Mouse (Mus musculus) neural tube, embryonic 13.5 days (tissue): ENCODE measurements around the gene Macrod2. TPM values are rescaled to one million over a fixed set of nuclear protein-coding genes. Genes with fewer than 3 reads are reported as not detected.

Experiments
- ATAC-seq: fragments of 200-750 bp; cut with Nextera tagmentation; 2 replicates; pipeline ENCODE4 v1.8.0; 2017; ENCODE audit warnings: low read depth, mild to moderate bottlenecking, moderate TSS enrichment, moderate library complexity
- H3K27ac ChIP-seq: fragments of 300-500 bp; sonication (generic); replicated peaks from 2 replicates; pipeline ENCODE4 v1.5.1; 2015; ENCODE audit warnings: moderate library complexity, mild to moderate bottlenecking, inconsistent platforms
- H3K27me3 ChIP-seq: fragments of 300-500 bp; sonication (generic); 2 replicates; pipeline ENCODE4 v1.6.1; 2015; ENCODE audit warnings: mild to moderate bottlenecking, inconsistent platforms
- H3K36me3 ChIP-seq: fragments of 300-500 bp; sonication (generic); 2 replicates; pipeline ENCODE4 v1.6.1; 2015; ENCODE audit warnings: mild to moderate bottlenecking, inconsistent platforms
- H3K4me1 ChIP-seq: fragments of 300-500 bp; sonication (generic); replicated peaks from 2 replicates; pipeline ENCODE4 v1.6.1; 2015; ENCODE audit warnings: inconsistent platforms
- H3K4me2 ChIP-seq: fragments of 300-500 bp; sonication (generic); 2 replicates; pipeline ENCODE4 v1.6.1; 2015; ENCODE audit warnings: inconsistent platforms, mild to moderate bottlenecking, moderate library complexity
- H3K4me3 ChIP-seq: fragments of 300-500 bp; sonication (generic); 2 replicates; pipeline ENCODE4 v1.5.1; 2015; ENCODE audit warnings: mild to moderate bottlenecking, inconsistent platforms
- H3K9ac ChIP-seq: fragments of 300-500 bp; sonication (generic); 2 replicates; pipeline ENCODE4 v1.6.1; 2015; ENCODE audit warnings: moderate library complexity, mild to moderate bottlenecking, inconsistent platforms
- H3K9me3 ChIP-seq: fragments of 300-500 bp; sonication (generic); 2 replicates; pipeline ENCODE4 v1.6.1; 2016; ENCODE audit warnings: inconsistent platforms
- WGBS: fragments of 180-500 bp; shearing (Covaris S2); methylation state at CpG from one replicate; pipeline ENCODE4 v1.1.7; 2015; 5-methylcytosine and 5-hydroxymethylcytosine counted together
- polyA plus RNA-seq: library from polyadenylated mRNA; unstranded; fragments of >200 nt; fragmentation: Nextera tagmentation; extraction: Ambion mirVana; gene quantifications from 2 replicates; pipeline ENCODE4 v1.2.1, GENCODE M21; 2015

Macrod2 gene
- polyA plus RNA-seq, 1 experiment from 2014 or later, result 78.9 TPM

DNA sequence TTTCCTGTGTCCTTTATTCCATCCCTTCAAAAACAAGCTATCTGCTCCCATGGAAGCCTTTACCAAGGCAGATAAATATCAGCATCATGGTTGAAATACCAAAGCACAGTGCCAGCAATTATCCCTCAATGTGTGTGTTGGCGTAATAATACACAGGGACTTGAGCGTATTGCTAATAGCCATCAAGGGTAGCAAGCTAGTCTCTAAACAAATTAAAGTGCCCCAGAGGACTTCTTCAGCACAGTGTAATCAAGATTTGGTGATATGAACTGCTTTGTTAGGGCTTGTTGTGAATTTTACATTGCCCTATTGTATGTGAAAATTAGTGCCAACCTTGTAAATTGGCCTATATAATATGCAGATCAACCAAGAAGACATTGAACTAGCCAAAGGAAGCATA is 201.8 kb downstream of the Macrod2 start:
- Histone ChIP-seq H3K27me3 (no peaks in the 10 kb centered on the region), H3K4me3 (no peak overlapping the region), H3K9me3 (no peaks in the 10 kb centered on the region), H3K4me2 (no peak overlapping the region), H3K27ac (no peak overlapping the region), H3K4me1 (peaks cover 5% of the 10 kb centered on the region; the same call in 1 of the 2 replicates), H3K36me3 (no peaks in the 10 kb centered on the region), H3K9ac (no peak overlapping the region)
- 48% methylated on average over 2 of the region's 2 CpGs for WGBS
- peak; percentile 74 for ATAC-seq

DNA sequence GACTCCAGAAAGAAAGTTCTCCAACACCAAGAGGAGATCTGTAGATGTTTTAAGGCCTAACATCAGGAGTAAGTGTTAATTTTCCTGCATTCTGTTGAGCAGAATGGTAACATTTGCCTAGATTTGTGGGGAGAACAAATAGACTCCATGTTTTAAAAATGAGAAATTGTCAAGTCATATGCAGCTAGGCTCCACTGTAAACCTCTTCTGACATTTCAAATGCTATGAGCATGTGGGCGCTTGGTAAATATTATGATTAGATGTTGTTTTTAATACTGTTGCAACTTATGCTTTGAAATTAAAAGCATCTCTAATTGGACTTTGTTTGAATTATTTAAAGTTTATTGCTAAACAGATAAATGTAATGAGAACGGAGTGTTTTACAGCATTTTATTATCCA is 220.3 kb downstream of the Macrod2 start:
- no peak overlapping the region for H3K4me2 ChIP-seq
- H3K9ac ChIP-seq, result no peak overlapping the region
- H3K4me3 ChIP-seq, result no peak overlapping the region
- H3K9me3 ChIP-seq, result no peaks in the 10 kb centered on the region
- no peak overlapping the region for H3K27ac ChIP-seq
- H3K27me3 ChIP-seq, result no peaks in the 10 kb centered on the region
- no peak for ATAC-seq
- no peaks in the 10 kb centered on the region for H3K4me1 ChIP-seq
- H3K36me3 ChIP-seq, result no peaks in the 10 kb centered on the region
- 81% methylated on average over 2 of the region's 2 CpGs for WGBS

DNA sequence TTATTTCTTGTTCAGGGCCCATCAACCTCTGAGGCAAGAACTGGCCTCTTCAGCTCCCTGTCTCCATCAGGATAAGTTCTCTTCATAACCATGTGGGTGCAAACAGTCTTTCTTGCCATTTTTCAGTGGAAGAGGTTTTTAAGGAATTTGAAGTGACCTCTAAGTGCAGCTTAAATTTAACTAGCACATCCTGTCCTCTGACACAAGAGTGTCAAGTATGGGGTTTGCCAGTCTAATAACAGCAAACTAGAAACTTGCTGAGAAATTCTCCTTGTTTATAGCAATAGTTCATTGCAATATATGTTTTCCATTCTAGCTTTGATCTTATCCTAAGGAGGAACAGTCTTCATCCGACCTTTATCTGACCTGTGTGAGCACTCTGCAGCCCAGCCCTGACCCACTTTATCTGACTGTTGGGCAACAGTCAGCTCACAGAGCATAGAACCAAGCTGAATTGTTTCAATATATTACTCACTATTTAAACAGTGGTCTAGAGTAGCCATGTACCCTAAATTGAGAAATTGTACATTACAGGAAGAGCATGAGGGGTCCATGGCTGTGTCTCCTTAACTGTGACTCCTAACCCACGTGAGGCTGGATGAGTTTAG is 226.7 kb downstream of the Macrod2 start:
- H3K36me3 ChIP-seq, result no peaks in the 10 kb centered on the region
- no peaks in the 10 kb centered on the region for H3K27me3 ChIP-seq
- no peak for ATAC-seq
- WGBS, result 74% methylated on average over 2 of the region's 2 CpGs
- no peaks in the 10 kb centered on the region for H3K4me1 ChIP-seq
- H3K9me3 ChIP-seq, result no peaks in the 10 kb centered on the region
- H3K9ac ChIP-seq, result no peak overlapping the region
- H3K27ac ChIP-seq, result no peak overlapping the region
- no peak overlapping the region for H3K4me2 ChIP-seq
- H3K4me3 ChIP-seq, result no peak overlapping the region

DNA sequence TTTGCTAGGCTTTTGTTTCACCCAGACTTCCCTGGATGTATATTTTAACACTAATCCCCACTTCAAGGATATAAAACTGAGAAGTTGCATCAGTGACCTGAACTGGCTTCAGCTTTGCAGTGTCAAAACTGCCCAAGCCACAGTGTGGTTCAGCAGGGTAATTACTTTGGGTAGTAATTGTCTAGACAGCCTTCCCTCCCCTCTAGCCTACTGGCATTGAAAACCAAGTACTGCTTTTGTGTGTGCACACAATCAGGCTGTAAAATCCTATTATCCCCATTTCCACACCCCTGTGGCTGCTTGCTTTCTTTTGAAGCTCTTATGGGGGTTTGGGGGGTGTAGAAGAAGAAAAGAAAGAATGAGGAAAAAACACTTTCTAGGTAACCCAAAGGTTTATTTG is 258.4 kb downstream of the Macrod2 start:
- Histone ChIP-seq H3K4me1 (peaks cover 10% of the 10 kb centered on the region; the same call in 1 of the 2 replicates), H3K27me3 (no peaks in the 10 kb centered on the region), H3K9me3 (no peaks in the 10 kb centered on the region), H3K9ac (no peak overlapping the region), H3K4me3 (no peak overlapping the region), H3K27ac (no peak overlapping the region), H3K36me3 (peaks cover 5% of the 10 kb centered on the region), H3K4me2 (no peak overlapping the region)
- no peak for ATAC-seq

DNA sequence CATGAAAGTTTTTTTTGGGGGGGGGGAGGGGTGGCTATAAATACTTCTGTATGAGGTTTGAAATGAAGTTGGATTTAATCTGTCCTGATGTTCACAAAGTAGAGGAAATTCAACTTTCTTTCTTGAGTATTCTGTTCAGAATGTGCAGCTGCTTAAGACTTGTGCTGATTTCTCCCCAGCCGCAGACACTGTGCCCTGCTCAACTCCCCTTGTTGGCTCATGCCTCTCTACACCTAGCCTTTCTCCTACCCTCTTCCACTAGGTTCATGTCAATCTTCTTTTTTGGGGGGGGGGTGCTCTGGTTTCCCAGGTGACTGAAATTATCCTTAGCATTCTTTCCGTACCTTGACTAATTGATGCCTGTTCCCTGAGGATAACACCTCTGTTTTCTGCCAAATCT is 258.9 kb downstream of the Macrod2 start:
- Histone ChIP-seq H3K4me2 (no peak overlapping the region), H3K27ac (no peak overlapping the region), H3K4me1 (peaks cover 10% of the 10 kb centered on the region; the same call in 1 of the 2 replicates), H3K36me3 (peaks cover 8% of the 10 kb centered on the region), H3K9me3 (no peaks in the 10 kb centered on the region), H3K4me3 (no peak overlapping the region), H3K9ac (no peak overlapping the region), H3K27me3 (no peaks in the 10 kb centered on the region)
- 22% methylated on average over 2 of the region's 2 CpGs for WGBS
- ATAC-seq, result no peak

DNA sequence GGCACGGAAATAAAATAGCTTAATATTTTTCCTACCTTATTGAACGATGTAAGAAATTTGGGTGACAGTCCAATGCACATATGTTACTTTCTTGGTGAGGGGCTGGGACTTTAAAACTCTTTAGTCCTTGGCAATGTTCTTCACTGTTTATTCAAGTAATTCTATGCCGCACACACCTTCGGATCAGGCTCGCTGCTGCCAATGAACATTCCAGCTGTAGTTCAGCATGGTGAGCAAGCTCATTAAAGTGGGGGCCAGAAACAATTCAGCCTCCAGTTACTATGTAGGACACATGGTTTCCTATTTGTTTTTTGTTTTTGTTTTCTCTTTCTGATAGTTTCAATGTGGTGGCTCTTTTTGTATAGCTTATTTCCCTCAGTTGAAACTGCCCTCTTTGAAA is 267.6 kb downstream of the Macrod2 start:
- no peak for ATAC-seq
- H3K9ac ChIP-seq, result no peak overlapping the region
- no peaks in the 10 kb centered on the region for H3K27me3 ChIP-seq
- H3K4me1 ChIP-seq, result peaks cover 42% of the 10 kb centered on the region
- peaks cover 41% of the 10 kb centered on the region for H3K36me3 ChIP-seq
- WGBS, result 87% methylated on average over 5 of the region's 5 CpGs
- H3K9me3 ChIP-seq, result no peaks in the 10 kb centered on the region
- H3K4me2 ChIP-seq, result no peak overlapping the region
- H3K27ac ChIP-seq, result no peak overlapping the region
- H3K4me3 ChIP-seq, result no peak overlapping the region

DNA sequence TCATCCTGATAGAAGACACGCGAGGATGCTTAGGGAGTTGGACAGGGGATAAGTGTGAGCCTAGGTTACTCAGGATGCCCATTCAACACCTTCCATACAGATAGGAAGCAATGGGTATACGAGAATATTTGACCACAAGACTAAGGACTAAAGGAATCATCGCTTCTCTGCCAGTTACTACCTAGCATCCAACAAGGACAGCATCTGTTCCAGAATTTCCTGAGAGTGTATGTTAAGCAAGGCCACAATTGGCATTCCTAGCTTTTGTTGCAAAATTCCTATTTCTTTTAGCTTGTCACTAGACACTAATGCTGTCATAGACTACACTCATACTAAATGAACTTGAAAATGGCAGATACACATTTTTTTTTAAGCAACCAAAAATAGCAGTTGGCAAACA is 269.3 kb downstream of the Macrod2 start:
- no peak overlapping the region for H3K9ac ChIP-seq
- H3K27me3 ChIP-seq, result no peaks in the 10 kb centered on the region
- WGBS, result 88% methylated on average over 4 of the region's 4 CpGs
- no peak overlapping the region for H3K4me3 ChIP-seq
- H3K4me1 ChIP-seq, result peaks cover 57% of the 10 kb centered on the region
- no peak for ATAC-seq
- H3K4me2 ChIP-seq, result no peak overlapping the region
- H3K9me3 ChIP-seq, result no peaks in the 10 kb centered on the region
- H3K36me3 ChIP-seq, result peaks cover 32% of the 10 kb centered on the region
- no peak overlapping the region for H3K27ac ChIP-seq

- H3K9me3 ChIP-seq, result no peaks in the 10 kb centered on the region
- H3K4me2 ChIP-seq, result peak overlapping the region; percentile 63
- H3K9ac ChIP-seq, result peak overlapping the region; percentile 58
- peak overlapping the region; percentile 62 for H3K4me3 ChIP-seq
- 25% methylated on average over 7 of the region's 7 CpGs for WGBS
- no peak for ATAC-seq
- H3K27me3 ChIP-seq, result no peaks in the 10 kb centered on the region
- H3K4me1 ChIP-seq, result peaks cover 60% of the 10 kb centered on the region
- H3K36me3 ChIP-seq, result peaks cover 9% of the 10 kb centered on the region
- 0 out of 2 replicates have a peak overlapping the region, but pooled peaks have one; percentile 24 for H3K27ac ChIP-seq
Measured at GRCm38 (mm10) chr2:140666846-140667245, 271.7 kb downstream of the Macrod2 start.

DNA sequence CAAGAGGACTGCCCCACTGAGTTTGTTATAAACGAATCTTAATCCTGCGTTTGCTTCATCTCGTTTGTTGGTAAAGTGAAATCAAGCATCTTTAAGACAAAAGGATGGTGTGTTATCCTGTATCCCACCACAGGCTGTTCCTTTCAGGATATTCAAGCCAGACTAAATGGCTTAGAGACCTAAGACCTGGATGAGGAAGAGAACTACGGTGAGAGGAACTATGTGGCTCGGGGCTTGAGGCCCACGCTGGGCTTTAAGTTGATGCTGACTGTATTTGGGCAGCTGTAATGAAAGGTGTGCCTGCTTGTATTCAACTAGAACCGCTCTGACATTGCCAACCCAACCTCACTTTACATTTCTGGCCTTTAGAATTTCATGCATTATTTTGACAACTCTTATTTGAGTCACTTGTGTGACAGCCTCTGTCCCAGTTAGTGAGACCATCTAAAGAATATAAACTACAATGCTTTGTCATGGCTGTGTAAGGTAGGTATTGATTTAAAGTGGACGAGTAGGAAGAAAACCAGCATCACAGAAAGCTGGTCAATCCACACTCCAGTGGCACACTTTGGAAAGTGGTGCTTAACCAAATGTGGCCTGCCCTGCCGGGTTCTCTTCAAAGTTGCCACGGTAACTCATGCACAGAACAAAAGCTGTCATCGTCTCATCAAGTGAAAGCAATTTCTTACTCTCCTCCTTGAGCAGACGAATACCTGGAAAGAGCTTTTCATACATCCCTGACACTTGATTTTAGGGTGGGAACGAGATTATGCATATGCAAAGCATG is 272.3 kb downstream of the Macrod2 start:
- Histone ChIP-seq H3K4me1 (peaks cover 60% of the 10 kb centered on the region), H3K9me3 (no peaks in the 10 kb centered on the region), H3K27me3 (no peaks in the 10 kb centered on the region), H3K9ac (peak overlapping the region; percentile 69), H3K36me3 (peaks cover 9% of the 10 kb centered on the region), H3K27ac (peak overlapping the region; percentile 24), H3K4me2 (peak overlapping the region; percentile 63), H3K4me3 (peak overlapping the region; percentile 62)
- no peak for ATAC-seq
- WGBS, result 36% methylated on average over 13 of the region's 13 CpGs

GRCm38 (mm10) chr2:140668311-140668710 is 273.2 kb downstream of the Macrod2 start:
- Histone ChIP-seq H3K4me3 (peak overlapping the region; percentile 62), H3K27me3 (no peaks in the 10 kb centered on the region), H3K36me3 (0 out of 2 replicates have a peak, but pooled peaks cover under 1% of the 10 kb centered on the region), H3K27ac (peak overlapping the region; percentile 67), H3K4me1 (peaks cover 55% of the 10 kb centered on the region), H3K9ac (peak overlapping the region; percentile 69), H3K9me3 (no peaks in the 10 kb centered on the region), H3K4me2 (peak overlapping the region; percentile 63)
- 2% methylated on average over 8 of the region's 8 CpGs for WGBS
- ATAC-seq, result peak; percentile 62; the same call in 1 of the 2 replicates

DNA sequence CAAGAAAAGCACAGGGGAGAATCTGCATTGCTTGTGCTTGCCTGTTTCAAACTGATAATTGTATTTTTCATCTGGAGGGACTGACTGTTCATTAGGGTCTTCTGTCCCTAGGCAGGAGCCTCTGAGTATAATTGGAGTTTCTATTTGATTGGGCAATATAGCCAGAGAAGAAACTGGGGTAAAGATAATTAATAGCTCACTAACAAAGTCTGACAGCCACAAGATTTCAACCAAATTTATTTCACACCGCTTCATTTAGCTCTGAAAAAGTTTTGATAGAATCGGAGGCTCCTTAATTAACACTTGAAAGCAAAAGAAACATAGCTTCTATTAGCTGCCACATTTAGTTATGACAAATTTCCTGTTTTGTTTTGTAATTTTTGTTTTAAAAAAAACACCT is 274.0 kb downstream of the Macrod2 start:
- Histone ChIP-seq H3K9me3 (no peaks in the 10 kb centered on the region), H3K27ac (peak overlapping the region; percentile 67), H3K4me1 (peaks cover 47% of the 10 kb centered on the region), H3K27me3 (no peaks in the 10 kb centered on the region), H3K9ac (peak overlapping the region; percentile 69), H3K4me3 (peak overlapping the region; percentile 62), H3K4me2 (peak overlapping the region; percentile 63), H3K36me3 (no peaks in the 10 kb centered on the region)
- 9% methylated on average over 2 of the region's 2 CpGs for WGBS
- ATAC-seq, result no peak

GRCm38 (mm10) chr2:140669786-140670185 is 274.7 kb downstream of the Macrod2 start:
- Histone ChIP-seq H3K27ac (peak overlapping the region; percentile 89), H3K9ac (peak overlapping the region; percentile 85), H3K9me3 (no peaks in the 10 kb centered on the region), H3K36me3 (no peaks in the 10 kb centered on the region), H3K4me2 (peak overlapping the region; percentile 63), H3K27me3 (no peaks in the 10 kb centered on the region), H3K4me1 (peaks cover 42% of the 10 kb centered on the region), H3K4me3 (peak overlapping the region; percentile 62)
- 20% methylated on average over 2 of the region's 2 CpGs for WGBS
- ATAC-seq, result no peak
